Mouse (Mus musculus) heart, postnatal 0 days (tissue): ENCODE results near the gene Scfd2. TPM values are rescaled to one million over a fixed set of nuclear protein-coding genes. Genes with fewer than 3 reads are reported as not detected.
A peak's percentile ranks its signal among the peaks of the same experiment; 100 is the strongest.

ENCODE experiments used
- ATAC-seq: fragments of 200-750 bp; cut with Nextera tagmentation; 2 replicates; pipeline ENCODE4 v1.8.0; 2017; ENCODE audit warnings: low read depth, moderate number of reproducible peaks, moderate library complexity; ENCODE audit not compliant: insufficient read depth
- DNase-seq: peaks from one replicate; pipeline ENCODE4 v3.0.0-alpha.2; 2016; ENCODE audit warnings: low spot score
- H3K27ac ChIP-seq: fragments of 300-500 bp; sonication (generic); 2 replicates; pipeline ENCODE4 v1.5.1; 2014; ENCODE audit warnings: low read depth, mild to moderate bottlenecking
- H3K27me3 ChIP-seq: fragments of 300-500 bp; sonication (generic); 2 replicates; pipeline ENCODE4 v1.6.1; 2014; ENCODE audit warnings: low read length, mixed read lengths; ENCODE audit not compliant: control insufficient read depth, insufficient read depth
- H3K36me3 ChIP-seq: fragments of 300-500 bp; sonication (generic); replicated peaks from 2 replicates; pipeline ENCODE4 v1.6.1; 2014; ENCODE audit warnings: low read length, mixed read lengths; ENCODE audit not compliant: control insufficient read depth, insufficient read depth
- H3K4me1 ChIP-seq: fragments of 300-500 bp; sonication (generic); 2 replicates; pipeline ENCODE4 v1.6.1; 2014; ENCODE audit warnings: antibody characterized with exemption; ENCODE audit not compliant: control insufficient read depth, insufficient read depth
- H3K4me2 ChIP-seq: fragments of 300-500 bp; sonication (generic); 2 replicates; pipeline ENCODE4 v1.6.1; 2014; ENCODE audit warnings: low read depth, mild to moderate bottlenecking, low read length, moderate library complexity
- H3K4me3 ChIP-seq: fragments of 300-500 bp; sonication (generic); 2 replicates; pipeline ENCODE4 v1.5.1; 2014; ENCODE audit warnings: low read depth, low read length
- H3K9ac ChIP-seq: fragments of 300-500 bp; sonication (generic); replicated peaks from 2 replicates; pipeline ENCODE4 v1.6.1; 2014; ENCODE audit warnings: low read depth, low read length, mixed read lengths
- H3K9me3 ChIP-seq: fragments of 300-500 bp; sonication (generic); replicated peaks from 2 replicates; pipeline ENCODE4 v1.6.1; 2016; ENCODE audit warnings: low read length; ENCODE audit not compliant: control insufficient read depth
- CTCF ChIP-seq: IDR thresholded peaks from 2 replicates; pipeline ENCODE4 v1.5.1; 2016; ENCODE audit warnings: antibody characterized with exemption, control low read depth, low read depth
- EP300 ChIP-seq: IDR thresholded peaks from 2 replicates; pipeline ENCODE4 v1.6.1; 2016; ENCODE audit warnings: antibody characterized with exemption, low read depth
- WGBS: fragments of 180-500 bp; shearing (Covaris S2); extraction: QIAGEN DNeasy Blood & Tissue Kit; methylation state at CpG from one replicate; pipeline ENCODE4 v1.1.7; 2014; 5-methylcytosine and 5-hydroxymethylcytosine counted together
- polyA plus RNA-seq: library from polyadenylated mRNA; unstranded; fragments of >200 nt; fragmentation: Nextera tagmentation; extraction: Ambion mirVana; gene quantifications from 2 replicates; pipeline ENCODE4 v1.2.1, GENCODE M21; 2015
- total RNA-seq: library from RNA; depleted of rRNA; stranded (reverse); fragments of >200 nt; gene quantifications from 2 replicates; pipeline ENCODE4 v1.2.3, GENCODE M21; 2014; ENCODE audit warnings: low replicate concordance

The Scfd2 gene
- total and polyA plus RNA-seq, 2 experiments from 2014 or later: 14.2 to 24.3 TPM

- peaks cover 40% of the 10 kb centered on the region for H3K4me1 ChIP-seq
- DNase-seq (no peak), ATAC-seq (no peak)
- peaks cover 6% of the 10 kb centered on the region for H3K36me3 ChIP-seq
- H3K4me3 ChIP-seq: no peak overlapping the region
- no peaks in the 10 kb centered on the region for H3K9me3 ChIP-seq
- H3K27ac ChIP-seq: no peak overlapping the region
- no peak overlapping the region for H3K9ac ChIP-seq
- no peak for TF ChIP-seq CTCF
- TF ChIP-seq EP300: no peak
- H3K27me3 ChIP-seq: no peaks in the 10 kb centered on the region
- WGBS: 69% methylated on average over 2 of the region's 2 CpGs
- H3K4me2 ChIP-seq: no peak overlapping the region
These were observed 338.6 kb downstream of the Scfd2 start for GRCm38 (mm10) chr5:74193008-74193407.

GRCm38 (mm10) chr5:74190911-74191310 is 340.6 kb downstream of the Scfd2 start:
- Histone ChIP-seq H3K36me3 (no peaks in the 10 kb centered on the region), H3K27ac (no peak overlapping the region), H3K9me3 (no peaks in the 10 kb centered on the region), H3K27me3 (no peaks in the 10 kb centered on the region), H3K9ac (no peak overlapping the region), H3K4me3 (no peak overlapping the region), H3K4me2 (no peak overlapping the region), H3K4me1 (peaks cover 38% of the 10 kb centered on the region)
- WGBS: 93% methylated on average over 5 of the region's 5 CpGs
- ATAC-seq (no peak), DNase-seq (no peak)
- TF ChIP-seq CTCF: no peak
- TF ChIP-seq EP300: no peak

- peaks cover 45% of the 10 kb centered on the region for H3K4me1 ChIP-seq
- no peaks in the 10 kb centered on the region for H3K9me3 ChIP-seq
- WGBS: 41% methylated on average over 9 of the region's 9 CpGs
- H3K4me2 ChIP-seq: peak overlapping the region; percentile 39; the same call in 1 of the 2 replicates
- 0 out of 2 replicates have a peak overlapping the region, but pooled peaks have one; percentile 7 for H3K4me3 ChIP-seq
- no peaks in the 10 kb centered on the region for H3K36me3 ChIP-seq
- peak overlapping the region; percentile 67 for H3K27ac ChIP-seq
- peak overlapping the region; percentile 37; the same call in 1 of the 2 replicates for H3K9ac ChIP-seq
- ATAC-seq (no peak), DNase-seq (no peak)
- TF ChIP-seq EP300 (no peak), CTCF (no peak)
- H3K27me3 ChIP-seq: no peaks in the 10 kb centered on the region
These were observed 341.4 kb downstream of the Scfd2 start for GRCm38 (mm10) chr5:74190161-74190491.

- ATAC-seq: no peak
- Histone ChIP-seq H3K27ac (peak overlapping the region; percentile 67), H3K4me2 (peak overlapping the region; percentile 39; the same call in 1 of the 2 replicates), H3K4me1 (peaks cover 48% of the 10 kb centered on the region), H3K36me3 (no peaks in the 10 kb centered on the region), H3K27me3 (no peaks in the 10 kb centered on the region), H3K9me3 (no peaks in the 10 kb centered on the region), H3K4me3 (no peak overlapping the region), H3K9ac (0 out of 2 replicates have a peak overlapping the region, but pooled peaks have one; percentile 37)
- TF ChIP-seq CTCF (no peak), EP300 (no peak)
- no peak for DNase-seq
- WGBS: 68% methylated on average over 9 of the region's 9 CpGs
These were observed 341.9 kb downstream of the Scfd2 start for GRCm38 (mm10) chr5:74189484-74190160.

GRCm38 (mm10) chr5:74188886-74189285 is 342.7 kb downstream of the Scfd2 start:
- Histone ChIP-seq H3K27ac (peak overlapping the region; percentile 84; the same call in 1 of the 2 replicates), H3K27me3 (no peaks in the 10 kb centered on the region), H3K36me3 (no peaks in the 10 kb centered on the region), H3K4me3 (no peak overlapping the region), H3K9ac (no peak overlapping the region), H3K9me3 (no peaks in the 10 kb centered on the region), H3K4me1 (peaks cover 44% of the 10 kb centered on the region), H3K4me2 (no peak overlapping the region)
- TF ChIP-seq EP300 (no peak), CTCF (no peak)
- ATAC-seq: no peak
- DNase-seq: no peak
- WGBS: 87% methylated on average over 8 of the region's 8 CpGs
